Mouse (Mus musculus) C2C12 (cell line): ENCODE data around the gene Gmppb. TPM values are rescaled to one million over a fixed set of nuclear protein-coding genes. Genes with fewer than 3 reads are reported as not detected.

Experiments used
- H3K27me3 ChIP-seq: one replicate; pipeline ENCODE4 v1.6.1; 2011; ENCODE audit not compliant: control insufficient read depth, insufficient read depth, insufficient read length
- H3K36me3 ChIP-seq: one replicate; pipeline ENCODE4 v1.6.1; 2011; ENCODE audit not compliant: control insufficient read depth, insufficient read depth
- H3K4me3 ChIP-seq: one replicate; pipeline ENCODE4 v1.5.1; 2011; ENCODE audit warnings: mild to moderate bottlenecking, control low read depth; ENCODE audit not compliant: poor library complexity, insufficient read depth, severe bottlenecking
- H3K79me2 ChIP-seq: one replicate; pipeline ENCODE4 v1.6.1; 2011; ENCODE audit not compliant: control insufficient read depth, insufficient read depth
- H3K79me3 ChIP-seq: one replicate; pipeline ENCODE4 v1.6.1; 2011; ENCODE audit warnings: low read depth, control low read depth
- H3ac ChIP-seq: one replicate; pipeline ENCODE3; 2011; ENCODE audit warnings: low read depth; ENCODE audit not compliant: control insufficient read depth, insufficient read length
- CEBPB ChIP-seq: IDR thresholded peaks from one replicate; pipeline ENCODE4 v1.6.1; 2011; ENCODE audit warnings: low read depth, mild to moderate bottlenecking, control low read depth, moderate library complexity
- CTCF ChIP-seq: IDR thresholded peaks from one replicate; pipeline ENCODE4 v1.5.1; 2011; ENCODE audit not compliant: control insufficient read depth, insufficient read depth, insufficient read length
- FOSL1 ChIP-seq: IDR thresholded peaks from one replicate; pipeline ENCODE4 v1.8.0; 2011; ENCODE audit warnings: mild to moderate bottlenecking, low read length; ENCODE audit not compliant: poor library complexity, insufficient read depth, severe bottlenecking
- MAX ChIP-seq: IDR thresholded peaks from one replicate; pipeline ENCODE4 v1.6.1; 2011; ENCODE audit warnings: mild to moderate bottlenecking, control low read depth
- MYOD1 ChIP-seq: IDR thresholded peaks from one replicate; pipeline ENCODE4 v1.6.1; 2011; ENCODE audit warnings: low read depth; ENCODE audit not compliant: control insufficient read depth, insufficient read length
- MYOG ChIP-seq: IDR thresholded peaks from one replicate; pipeline ENCODE4 v1.6.1; 2011; ENCODE audit not compliant: control insufficient read depth, insufficient read length; ENCODE audit errors: extremely low read depth
- USF1 ChIP-seq: IDR thresholded peaks from one replicate; pipeline ENCODE4 v1.6.1; 2011; ENCODE audit warnings: low read depth, mild to moderate bottlenecking, control low read depth, moderate library complexity
- polyA plus RNA-seq: library from polyadenylated mRNA; unstranded; fragments of >200 nt; fragmentation: generic; extraction: Trizol; gene quantifications from one replicate; pipeline ENCODE4 v1.2.1, GENCODE M21; 2012; ENCODE audit warnings: missing spikeins

Gene Gmppb
- polyA plus RNA-seq, 1 experiment: 23.5 TPM

DNA sequence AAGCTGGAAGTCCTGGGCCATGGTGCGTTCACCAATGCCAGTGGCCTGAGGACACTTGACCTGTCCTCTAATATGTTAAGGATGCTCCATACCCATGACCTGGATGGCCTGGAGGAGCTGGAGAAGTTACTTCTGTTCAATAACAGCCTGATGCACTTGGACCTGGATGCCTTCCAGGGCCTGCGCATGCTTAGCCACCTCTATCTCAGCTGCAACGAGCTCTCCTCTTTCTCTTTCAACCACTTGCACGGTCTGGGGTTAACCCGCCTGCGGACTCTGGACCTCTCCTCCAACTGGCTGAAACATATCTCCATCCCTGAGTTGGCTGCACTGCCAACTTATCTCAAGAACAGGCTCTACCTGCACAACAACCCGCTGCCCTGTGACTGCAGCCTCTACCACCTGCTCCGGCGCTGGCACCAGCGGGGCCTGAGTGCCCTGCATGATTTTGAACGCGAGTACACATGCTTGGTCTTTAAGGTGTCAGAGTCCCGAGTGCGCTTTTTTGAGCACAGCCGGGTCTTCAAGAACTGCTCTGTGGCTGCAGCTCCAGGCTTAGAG lies 4.7 kb downstream of the Gmppb start:
- Histone ChIP-seq H3K36me3 (peaks cover 13% of the 10 kb centered on the region), H3K79me3 (peaks cover 1% of the 10 kb centered on the region), H3ac (no peak overlapping the region), H3K4me3 (no peak overlapping the region), H3K79me2 (peaks cover 12% of the 10 kb centered on the region), H3K27me3 (no peaks in the 10 kb centered on the region)
- no peak for TF ChIP-seq MYOG
- no peak for TF ChIP-seq MAX
- TF ChIP-seq MYOD1: no peak
- no peak for TF ChIP-seq CEBPB
- TF ChIP-seq USF1: no peak
- no peak for TF ChIP-seq CTCF
- no peak for TF ChIP-seq FOSL1

DNA sequence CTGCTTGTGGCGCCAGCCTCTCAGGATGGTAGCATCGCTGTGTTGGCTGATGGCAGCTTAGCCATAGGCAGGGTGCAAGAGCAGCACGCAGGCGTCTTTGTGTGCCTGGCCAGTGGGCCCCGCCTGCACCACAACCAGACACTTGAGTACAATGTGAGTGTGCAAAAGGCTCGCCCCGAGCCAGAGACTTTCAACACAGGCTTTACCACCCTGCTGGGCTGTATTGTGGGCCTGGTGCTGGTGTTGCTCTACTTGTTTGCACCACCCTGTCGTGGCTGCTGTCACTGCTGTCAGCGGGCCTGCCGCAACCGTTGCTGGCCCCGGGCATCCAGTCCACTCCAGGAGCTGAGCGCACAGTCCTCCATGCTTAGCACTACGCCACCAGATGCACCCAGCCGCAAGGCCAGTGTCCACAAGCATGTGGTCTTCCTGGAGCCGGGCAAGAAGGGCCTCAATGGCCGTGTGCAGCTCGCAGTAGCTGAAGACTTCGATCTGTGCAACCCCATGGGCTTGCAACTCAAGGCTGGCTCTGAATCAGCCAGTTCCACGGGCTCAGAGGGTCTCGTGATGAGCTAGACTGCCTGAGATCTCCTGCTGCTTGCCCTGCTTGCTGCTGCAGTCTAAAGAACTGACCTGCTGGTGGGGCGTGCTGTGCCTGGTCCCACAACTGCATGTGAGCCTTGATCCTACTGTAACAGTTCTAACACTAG lies 5.4 kb downstream of the Gmppb start:
- Histone ChIP-seq H3K36me3 (peaks cover 13% of the 10 kb centered on the region), H3K79me2 (peaks cover 8% of the 10 kb centered on the region), H3K79me3 (peaks cover 1% of the 10 kb centered on the region), H3ac (no peak overlapping the region), H3K27me3 (no peaks in the 10 kb centered on the region), H3K4me3 (no peak overlapping the region)
- TF ChIP-seq MAX (no peak), FOSL1 (no peak), MYOG (no peak), CTCF (no peak), MYOD1 (no peak), CEBPB (no peak), USF1 (no peak)

DNA sequence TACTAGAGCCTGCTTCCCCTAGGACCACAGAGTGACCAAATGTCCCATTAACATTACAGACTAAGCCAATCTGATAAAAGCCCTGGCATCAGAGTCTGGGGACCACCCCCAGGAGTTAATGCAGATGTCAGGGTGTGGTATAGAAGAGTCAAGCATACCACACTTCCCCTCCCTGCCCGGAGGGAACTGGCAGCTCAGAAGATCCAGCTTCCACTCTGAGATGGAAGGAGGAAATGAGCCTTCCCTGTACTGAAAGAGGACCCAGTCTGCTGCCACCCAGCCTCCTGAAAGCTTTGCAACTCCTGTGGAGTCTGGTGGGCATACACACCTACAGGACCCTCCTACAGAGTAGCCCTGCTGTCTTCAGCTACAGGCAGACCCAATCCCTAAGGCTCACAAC lies 6.0 kb downstream of the Gmppb start:
- Histone ChIP-seq H3K4me3 (no peak overlapping the region), H3K79me2 (peaks cover 2% of the 10 kb centered on the region), H3K36me3 (peaks cover 13% of the 10 kb centered on the region), H3ac (no peak overlapping the region), H3K27me3 (no peaks in the 10 kb centered on the region), H3K79me3 (no peaks in the 10 kb centered on the region)
- TF ChIP-seq USF1 (no peak), FOSL1 (no peak), MAX (no peak), CEBPB (no peak), MYOG (no peak), CTCF (no peak), MYOD1 (no peak)

DNA sequence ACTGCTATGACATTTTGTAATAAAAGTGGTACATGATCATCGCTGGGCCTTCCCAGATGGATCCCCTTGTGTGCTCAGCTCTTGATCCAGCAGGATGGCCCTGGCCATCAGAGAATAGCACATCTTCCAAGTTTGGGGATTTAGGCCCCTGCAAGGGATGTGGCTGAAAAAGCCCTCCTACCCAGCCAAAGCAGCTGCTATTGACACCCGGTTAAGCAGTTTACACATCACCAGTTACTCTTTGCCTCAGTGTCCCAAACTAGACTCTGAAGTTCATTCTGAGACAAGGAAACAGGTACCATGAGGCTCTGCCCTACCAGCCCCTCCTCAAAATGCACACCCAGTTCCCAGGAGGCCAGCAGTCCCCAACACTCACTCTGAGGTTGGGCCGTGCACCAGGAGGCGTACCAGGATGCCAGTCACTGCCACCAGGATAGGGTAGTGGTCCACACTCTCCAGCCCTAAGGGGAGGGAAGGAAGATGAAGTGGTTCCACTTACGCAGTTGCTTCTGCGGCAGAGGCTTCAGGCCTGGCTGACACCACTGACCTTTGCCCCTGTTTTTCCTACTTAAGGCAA lies 6.7 kb downstream of the Gmppb start:
- Histone ChIP-seq H3ac (no peak overlapping the region), H3K79me3 (no peaks in the 10 kb centered on the region), H3K27me3 (no peaks in the 10 kb centered on the region), H3K79me2 (no peaks in the 10 kb centered on the region), H3K36me3 (peaks cover 13% of the 10 kb centered on the region), H3K4me3 (no peak overlapping the region)
- no peak for TF ChIP-seq MYOD1
- TF ChIP-seq CEBPB: no peak
- TF ChIP-seq USF1: no peak
- TF ChIP-seq MYOG: no peak
- TF ChIP-seq CTCF: no peak
- no peak for TF ChIP-seq MAX
- no peak for TF ChIP-seq FOSL1

DNA sequence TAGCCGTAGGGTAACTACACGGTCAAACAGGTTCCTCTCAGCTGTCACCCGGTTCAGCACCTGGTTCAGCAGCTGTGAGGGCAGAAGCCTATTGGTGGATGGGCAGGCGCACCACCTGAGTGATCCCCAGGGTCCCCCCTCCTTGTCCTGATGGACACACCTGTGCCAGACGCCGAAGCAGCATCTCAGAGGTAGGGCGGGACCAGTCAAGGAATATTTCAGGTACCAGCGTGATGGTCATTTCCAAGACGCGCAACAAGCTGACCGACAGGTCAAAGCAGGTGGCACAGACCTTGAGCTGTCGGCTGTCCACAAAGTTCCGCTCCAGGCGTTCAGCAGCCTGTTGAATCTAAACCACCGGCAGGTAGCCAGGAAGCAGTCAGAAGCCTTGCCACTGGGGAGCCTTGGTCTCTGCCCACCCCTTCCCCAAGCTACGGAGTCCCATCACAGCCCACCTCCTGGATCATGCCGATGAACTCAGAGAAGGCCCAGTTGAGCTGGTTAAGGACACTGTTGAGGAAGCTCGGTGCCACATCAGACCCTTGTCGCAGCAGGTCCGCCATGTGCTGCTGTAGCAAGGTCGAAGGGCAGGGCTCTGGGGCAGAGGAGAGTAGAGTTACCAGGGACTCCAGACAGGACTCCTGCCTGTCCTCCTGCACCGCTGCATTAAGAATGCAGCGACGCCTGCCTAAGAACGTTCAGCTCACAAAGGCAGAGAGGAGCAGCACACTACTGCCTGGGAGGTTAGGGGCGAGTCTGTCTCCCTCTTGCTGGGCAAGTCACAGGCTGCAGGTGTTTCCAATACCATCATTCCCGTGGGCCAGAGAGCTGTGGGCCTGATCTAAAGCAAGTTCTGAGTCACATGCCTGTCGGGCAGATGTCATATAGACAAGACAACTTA lies 7.6 kb downstream of the Gmppb start:
- TF ChIP-seq USF1 (no peak), MAX (no peak), CEBPB (no peak), MYOG (no peak), FOSL1 (no peak), CTCF (no peak), MYOD1 (no peak)
- no peaks in the 10 kb centered on the region for H3K27me3 ChIP-seq
- no peaks in the 10 kb centered on the region for H3K79me2 ChIP-seq
- peaks cover 6% of the 10 kb centered on the region for H3K36me3 ChIP-seq
- H3ac ChIP-seq: no peak overlapping the region
- no peaks in the 10 kb centered on the region for H3K79me3 ChIP-seq
- H3K4me3 ChIP-seq: no peak overlapping the region

DNA sequence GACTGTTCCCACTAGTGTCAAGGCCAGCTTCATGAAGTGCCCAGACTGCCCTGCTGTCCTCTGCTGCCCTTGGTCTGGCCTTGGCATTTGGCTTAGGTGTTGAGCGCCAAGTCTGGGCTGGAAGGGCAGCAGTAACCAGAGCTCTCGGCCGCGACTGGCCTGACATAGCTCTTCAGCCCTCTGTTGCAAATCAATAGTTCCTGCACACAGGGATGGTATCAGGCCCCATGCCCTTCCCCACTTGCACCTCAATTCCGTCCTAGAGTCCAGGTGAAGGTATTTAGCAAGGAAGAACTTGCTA lies 8.2 kb downstream of the Gmppb start:
- no peaks in the 10 kb centered on the region for H3K79me3 ChIP-seq
- TF ChIP-seq CTCF (no peak), MAX (no peak), MYOD1 (no peak), MYOG (no peak), FOSL1 (no peak), USF1 (no peak), CEBPB (no peak)
- H3ac ChIP-seq: no peak overlapping the region
- H3K79me2 ChIP-seq: no peaks in the 10 kb centered on the region
- H3K36me3 ChIP-seq: no peaks in the 10 kb centered on the region
- H3K4me3 ChIP-seq: no peak overlapping the region
- no peaks in the 10 kb centered on the region for H3K27me3 ChIP-seq
